Mouse (Mus musculus): Measurements from ENCODE around the gene Lsr. TPM values are rescaled to one million over a fixed set of nuclear protein-coding genes. Genes with fewer than 3 reads are reported as not detected.
"Not testable (repeated sequence)": the region's sequence is repeated elsewhere in the genome, so short reads cannot be mapped to it uniquely, and the experiment has no call there.

Gene Lsr
- total and polyA plus RNA-seq, 2 experiments from 2014 or later, result 4.0 to 6.2 TPM

GRCm38 (mm10) chr7:30953459-30953858 is 19.8 kb downstream of the Lsr start:
- Histone ChIP-seq H3K27me3 (ENCODE audit: control insufficient read depth, insufficient read depth, low read length) (no peaks in the 10 kb centered on the region), H3K4me2 (ENCODE audit: low read depth, low read length) (no peak overlapping the region), H3K9ac (replicated peaks; ENCODE audit: low read depth, low read length) (no peak overlapping the region), H3K4me1 (ENCODE audit: control insufficient read depth, insufficient read depth) (peaks cover 12% of the 10 kb centered on the region), H3K4me3 (ENCODE audit: low read depth, low read length) (no peak overlapping the region), H3K36me3 (replicated peaks; ENCODE audit: control insufficient read depth, insufficient read depth, low read length) (peaks cover 64% of the 10 kb centered on the region), H3K9me3 (replicated peaks; ENCODE audit: control insufficient read depth, low read length) (no peaks in the 10 kb centered on the region), H3K27ac (ENCODE audit: low read depth) (no peak overlapping the region)
- DNase-seq (ENCODE audit: low spot score) (no peak), ATAC-seq (ENCODE audit: insufficient read depth, low read depth) (no peak)
- 79% methylated on average over 6 of the region's 6 CpGs for WGBS
- TF ChIP-seq CTCF (IDR thresholded peaks at IDR 0.05; ENCODE audit: low read depth) (no peak), EP300 (IDR thresholded peaks at IDR 0.05; ENCODE audit: low read depth) (no peak)

- Histone ChIP-seq H3K27me3 (ENCODE audit: control insufficient read depth, insufficient read depth, low read length) (no peaks in the 10 kb centered on the region), H3K9ac (replicated peaks; ENCODE audit: low read depth, low read length) (no peak overlapping the region), H3K36me3 (replicated peaks; ENCODE audit: control insufficient read depth, insufficient read depth, low read length) (peaks cover 64% of the 10 kb centered on the region), H3K4me3 (ENCODE audit: low read depth, low read length) (no peak overlapping the region), H3K4me1 (ENCODE audit: control insufficient read depth, insufficient read depth) (peaks cover 6% of the 10 kb centered on the region), H3K9me3 (replicated peaks; ENCODE audit: control insufficient read depth, low read length) (no peaks in the 10 kb centered on the region), H3K4me2 (ENCODE audit: low read depth, low read length) (no peak overlapping the region), H3K27ac (ENCODE audit: low read depth) (no peak overlapping the region)
- DNase-seq (ENCODE audit: low spot score) (no peak), ATAC-seq (ENCODE audit: insufficient read depth, low read depth) (no peak)
- 90% methylated on average over 16 of the region's 16 CpGs for WGBS
- TF ChIP-seq EP300 (IDR thresholded peaks at IDR 0.05; ENCODE audit: low read depth) (no peak), CTCF (IDR thresholded peaks at IDR 0.05; ENCODE audit: low read depth) (no peak)
Observed at GRCm38 (mm10) chr7:30952441-30953265, 20.6 kb downstream of the Lsr start.

- WGBS, result 90% methylated on average over 3 of the region's 3 CpGs
- H3K9ac ChIP-seq (replicated peaks; ENCODE audit: low read depth, low read length); H3K27me3 ChIP-seq (ENCODE audit: control insufficient read depth, insufficient read depth, low read length); H3K4me2 ChIP-seq (ENCODE audit: low read depth, low read length); H3K9me3 ChIP-seq (replicated peaks; ENCODE audit: control insufficient read depth, low read length); H3K27ac ChIP-seq (ENCODE audit: low read depth); H3K4me1 ChIP-seq (ENCODE audit: control insufficient read depth, insufficient read depth); DNase-seq (ENCODE audit: low spot score); H3K4me3 ChIP-seq (ENCODE audit: low read depth, low read length); ATAC-seq (ENCODE audit: insufficient read depth, low read depth): not testable (repeated sequence)
- H3K36me3 ChIP-seq (replicated peaks; ENCODE audit: control insufficient read depth, insufficient read depth, low read length), result peaks cover 71% of the 10 kb centered on the region
Observed at GRCm38 (mm10) chr7:30949902-30950301, 23.4 kb downstream of the Lsr start.

- ATAC-seq (ENCODE audit: insufficient read depth, low read depth), result no peak
- Histone ChIP-seq H3K27ac (ENCODE audit: low read depth) (no peak overlapping the region), H3K4me3 (ENCODE audit: low read depth, low read length) (no peak overlapping the region), H3K36me3 (replicated peaks; ENCODE audit: control insufficient read depth, insufficient read depth, low read length) (peaks cover 33% of the 10 kb centered on the region), H3K9ac (replicated peaks; ENCODE audit: low read depth, low read length) (no peak overlapping the region), H3K9me3 (replicated peaks; ENCODE audit: control insufficient read depth, low read length) (no peaks in the 10 kb centered on the region), H3K4me2 (ENCODE audit: low read depth, low read length) (no peak overlapping the region), H3K27me3 (ENCODE audit: control insufficient read depth, insufficient read depth, low read length) (no peaks in the 10 kb centered on the region), H3K4me1 (ENCODE audit: control insufficient read depth, insufficient read depth) (no peaks in the 10 kb centered on the region)
- WGBS, result 94% methylated on average over 7 of the region's 7 CpGs
- no peak for DNase-seq (ENCODE audit: low spot score)
- TF ChIP-seq CTCF (IDR thresholded peaks at IDR 0.05; ENCODE audit: low read depth) (no peak), EP300 (IDR thresholded peaks at IDR 0.05; ENCODE audit: low read depth) (no peak)
Observed at GRCm38 (mm10) chr7:30945876-30946275, 27.4 kb downstream of the Lsr start.

- not testable (repeated sequence) for H3K27me3 ChIP-seq (ENCODE audit: control insufficient read depth, insufficient read depth, low read length); H3K9me3 ChIP-seq (replicated peaks; ENCODE audit: control insufficient read depth, low read length); H3K4me2 ChIP-seq (ENCODE audit: low read depth, low read length); H3K27ac ChIP-seq (ENCODE audit: low read depth); DNase-seq (ENCODE audit: low spot score); H3K4me1 ChIP-seq (ENCODE audit: control insufficient read depth, insufficient read depth); H3K9ac ChIP-seq (replicated peaks; ENCODE audit: low read depth, low read length); H3K4me3 ChIP-seq (ENCODE audit: low read depth, low read length); ATAC-seq (ENCODE audit: insufficient read depth, low read depth)
- H3K36me3 ChIP-seq (replicated peaks; ENCODE audit: control insufficient read depth, insufficient read depth, low read length), result peaks cover 29% of the 10 kb centered on the region
- WGBS, result 77% methylated on average over 7 of the region's 7 CpGs
Observed at GRCm38 (mm10) chr7:30945466-30945865, 27.8 kb downstream of the Lsr start.

- H3K9ac ChIP-seq (replicated peaks; ENCODE audit: low read depth, low read length); ATAC-seq (ENCODE audit: insufficient read depth, low read depth); H3K9me3 ChIP-seq (replicated peaks; ENCODE audit: control insufficient read depth, low read length); H3K4me3 ChIP-seq (ENCODE audit: low read depth, low read length); DNase-seq (ENCODE audit: low spot score); H3K27ac ChIP-seq (ENCODE audit: low read depth); H3K4me1 ChIP-seq (ENCODE audit: control insufficient read depth, insufficient read depth); H3K4me2 ChIP-seq (ENCODE audit: low read depth, low read length); H3K27me3 ChIP-seq (ENCODE audit: control insufficient read depth, insufficient read depth, low read length): not testable (repeated sequence)
- peaks cover 22% of the 10 kb centered on the region for H3K36me3 ChIP-seq (replicated peaks; ENCODE audit: control insufficient read depth, insufficient read depth, low read length)
- 46% methylated on average over 2 of the region's 2 CpGs for WGBS
Observed at GRCm38 (mm10) chr7:30944706-30945105, 28.6 kb downstream of the Lsr start.
